In the genomic region with DNA sequence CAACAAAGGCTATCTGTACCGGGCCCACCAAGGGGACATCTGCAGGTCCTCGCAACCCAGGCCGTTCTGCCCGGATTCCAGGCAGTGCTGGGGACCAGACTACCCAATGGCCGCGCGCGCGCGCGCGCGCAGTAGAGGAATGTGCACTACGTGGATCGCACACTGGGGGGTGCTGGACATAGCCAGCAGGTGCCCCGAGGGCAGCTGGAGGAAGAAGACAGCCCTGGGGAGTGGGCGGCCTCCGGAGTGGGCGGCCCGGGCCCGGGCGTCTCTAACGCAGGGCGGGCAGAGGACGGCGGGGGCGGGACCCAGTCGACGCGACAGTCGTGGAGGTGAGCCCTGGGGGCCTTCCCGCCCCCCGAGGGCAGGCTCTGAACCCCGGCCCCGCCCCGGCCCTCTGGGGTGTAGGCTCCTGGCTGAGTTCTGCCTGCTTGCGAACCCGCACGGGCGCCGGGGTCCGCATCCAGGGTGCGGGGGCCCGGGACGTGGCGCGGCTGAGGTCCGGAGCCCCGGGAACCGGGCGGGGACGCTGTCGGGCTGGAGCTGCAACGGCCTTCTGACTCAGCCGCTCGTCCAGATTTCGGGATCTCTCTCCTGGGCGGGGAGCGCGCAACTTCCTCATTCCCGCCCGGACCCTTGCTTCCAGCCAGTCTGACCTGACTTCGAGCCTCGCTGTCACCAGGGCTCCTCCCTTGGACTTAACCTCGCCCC, we compare ENCODE assay signal across 8 mouse cellular contexts. TPM values are rescaled to one million over a fixed set of nuclear protein-coding genes. Genes with fewer than 3 reads are reported as not detected.
DNase-seq lines count a peak whose midpoint lies in the region; ATAC-seq lines count a peak whose summit lies in the region.

A gene (plus strand): TSS at position 188 of the 711 bp plus-strand sequence.

- ATAC-seq in forebrain, embryonic 11.5 days (replicated peaks; ENCODE audit: low FRiP score) = peak; percentile 70
- peak; percentile 95 for ATAC-seq in heart, embryonic 15.5 days (replicated peaks; ENCODE audit: insufficient number of reproducible peaks, insufficient read depth, low FRiP score, low read depth)
- peak; percentile 94 for ATAC-seq in liver, embryonic 15.5 days (ENCODE audit: insufficient read depth)
- ATAC-seq in neural tube, embryonic 11.5 days (ENCODE audit: insufficient read depth, low FRiP score, low TSS enrichment) = peak; percentile 53
- peak; percentile 98 for ATAC-seq in stomach, embryonic 16.5 days (ENCODE audit: insufficient read depth, low FRiP score)

- H3K27ac ChIP-seq in forebrain, embryonic 11.5 days (ENCODE audit: low read depth, low read length) = no peak within 1 kb of the TSS
- H3K27ac ChIP-seq in heart, embryonic 15.5 days = peak within 1 kb of the TSS; percentile 83
- peak within 1 kb of the TSS; percentile 51 for H3K27ac ChIP-seq in liver, embryonic 15.5 days (replicated peaks)
- no peak within 1 kb of the TSS for H3K27ac ChIP-seq in neural tube, embryonic 11.5 days (ENCODE audit: low read depth, low read length)
- peak within 1 kb of the TSS; percentile 71 for H3K27ac ChIP-seq in stomach, embryonic 16.5 days (ENCODE audit: low read length)

- H3K4me3 ChIP-seq in forebrain, embryonic 11.5 days (ENCODE audit: low read depth, low read length) = peak within 1 kb of the TSS; percentile 49
- peak within 1 kb of the TSS; percentile 83 for H3K4me3 ChIP-seq in heart, embryonic 15.5 days
- peak within 1 kb of the TSS; percentile 59 for H3K4me3 ChIP-seq in liver, embryonic 15.5 days (replicated peaks)
- H3K4me3 ChIP-seq in neural tube, embryonic 11.5 days (ENCODE audit: low read depth, low read length) = peak within 1 kb of the TSS; percentile 49
- peak within 1 kb of the TSS; percentile 54 for H3K4me3 ChIP-seq in stomach, embryonic 16.5 days (replicated peaks; ENCODE audit: low read length)

- peaks cover 4% of the 10 kb centered on the region; the same call in 1 of the 2 replicates for H3K27me3 ChIP-seq in forebrain, embryonic 11.5 days (ENCODE audit: control insufficient read depth, insufficient read depth, low read length)
- H3K27me3 ChIP-seq in heart, embryonic 15.5 days = no peaks in the 10 kb centered on the region
- H3K27me3 ChIP-seq in liver, embryonic 15.5 days = peaks cover 53% of the 10 kb centered on the region
- H3K27me3 ChIP-seq in neural tube, embryonic 11.5 days (ENCODE audit: control insufficient read depth, insufficient read depth, low read length) = peaks cover 11% of the 10 kb centered on the region
- no peaks in the 10 kb centered on the region for H3K27me3 ChIP-seq in stomach, embryonic 16.5 days (ENCODE audit: control insufficient read depth, insufficient read depth, low read length)

- H3K36me3 ChIP-seq in forebrain, embryonic 11.5 days (ENCODE audit: control insufficient read depth, insufficient read depth, low read length) = no peaks in the 10 kb centered on the region
- no peaks in the 10 kb centered on the region for H3K36me3 ChIP-seq in heart, embryonic 15.5 days
- H3K36me3 ChIP-seq in liver, embryonic 15.5 days (replicated peaks) = no peaks in the 10 kb centered on the region
- H3K36me3 ChIP-seq in neural tube, embryonic 11.5 days (ENCODE audit: control insufficient read depth, insufficient read depth, low read length) = no peaks in the 10 kb centered on the region
- no peaks in the 10 kb centered on the region for H3K36me3 ChIP-seq in stomach, embryonic 16.5 days (ENCODE audit: control insufficient read depth, insufficient read depth, low read length)

- H3K4me1 ChIP-seq in forebrain, embryonic 11.5 days (replicated peaks; ENCODE audit: control insufficient read depth, insufficient read depth, low read length) = 0 out of 2 replicates have a peak, but pooled peaks cover 2% of the 10 kb centered on the region
- peaks cover 25% of the 10 kb centered on the region for H3K4me1 ChIP-seq in heart, embryonic 15.5 days (replicated peaks)
- peaks cover 16% of the 10 kb centered on the region for H3K4me1 ChIP-seq in liver, embryonic 15.5 days (replicated peaks)
- no peaks in the 10 kb centered on the region; the same call in 1 of the 2 replicates for H3K4me1 ChIP-seq in neural tube, embryonic 11.5 days (ENCODE audit: control insufficient read depth, insufficient read depth, low read length)
- H3K4me1 ChIP-seq in stomach, embryonic 16.5 days (ENCODE audit: control insufficient read depth, insufficient read depth, low read length) = peaks cover 7% of the 10 kb centered on the region

- peak within 1 kb of the TSS; percentile 91 for H3K4me2 ChIP-seq in forebrain, embryonic 11.5 days (ENCODE audit: low read depth, low read length, severe bottlenecking)
- H3K4me2 ChIP-seq in heart, embryonic 15.5 days = peak within 1 kb of the TSS; percentile 83
- peak within 1 kb of the TSS; percentile 71 for H3K4me2 ChIP-seq in liver, embryonic 15.5 days
- H3K4me2 ChIP-seq in neural tube, embryonic 11.5 days (ENCODE audit: low read depth) = peak within 1 kb of the TSS; percentile 75
- peak within 1 kb of the TSS; percentile 82 for H3K4me2 ChIP-seq in stomach, embryonic 16.5 days (ENCODE audit: low read depth, low read length)

- DNase-seq in CD4-positive helper T cell, adult 2 months (ENCODE audit: low read depth, low spot score) = peak; percentile 93
- peak; percentile 93 to 94 for DNase-seq in adrenal gland, postnatal 36 days
- peak; percentile 88 for DNase-seq in forebrain, embryonic 11.5 days (ENCODE audit: low spot score)
- DNase-seq in kidney, postnatal 25 days = peak; percentile 91 to 96
- DNase-seq in neural tube, embryonic 11.5 days (ENCODE audit: low spot score) = peak; percentile 86

- 1% methylated on average over 51 of the region's 65 CpGs for WGBS in forebrain, embryonic 11.5 days
- under 1% methylated on average over 65 of the region's 65 CpGs for WGBS in heart, embryonic 15.5 days
- under 1% methylated on average over 62 of the region's 65 CpGs for WGBS in liver, embryonic 15.5 days (ENCODE audit: insufficient replicate concordance)
- WGBS in neural tube, embryonic 11.5 days = under 1% methylated on average over 47 of the region's 65 CpGs
- WGBS in stomach, embryonic 16.5 days = under 1% methylated on average over 63 of the region's 65 CpGs

- H3K9ac ChIP-seq in forebrain, embryonic 11.5 days (ENCODE audit: low read length) = peak within 1 kb of the TSS; percentile 63
- H3K9ac ChIP-seq in heart, embryonic 15.5 days = peak within 1 kb of the TSS; percentile 77
- no peak within 1 kb of the TSS for H3K9ac ChIP-seq in liver, embryonic 15.5 days
- H3K9ac ChIP-seq in neural tube, embryonic 11.5 days (ENCODE audit: low read length) = peak within 1 kb of the TSS; percentile 57
- peak within 1 kb of the TSS; percentile 78 for H3K9ac ChIP-seq in stomach, embryonic 16.5 days (ENCODE audit: low read length)

- H3K9me3 ChIP-seq in forebrain, embryonic 11.5 days (ENCODE audit: control insufficient read depth, low read length) = no peaks in the 10 kb centered on the region
- H3K9me3 ChIP-seq in heart, embryonic 15.5 days (replicated peaks) = no peaks in the 10 kb centered on the region
- no peaks in the 10 kb centered on the region for H3K9me3 ChIP-seq in liver, embryonic 15.5 days (replicated peaks)
- no peaks in the 10 kb centered on the region for H3K9me3 ChIP-seq in neural tube, embryonic 11.5 days (ENCODE audit: control insufficient read depth, low read length)
- no peaks in the 10 kb centered on the region for H3K9me3 ChIP-seq in stomach, embryonic 16.5 days (replicated peaks; ENCODE audit: control insufficient read depth, low read length)

RNA-seq across cellular contexts. Expression of the gene that starts here (rescaled TPM):
- total RNA-seq in adrenal gland, postnatal 36 days (2021) = 1 to 10 TPM; 8.1 to 8.6 TPM
- 3.2 and 3.8 TPM in 2 replicates for polyA plus RNA-seq in forebrain, embryonic 11.5 days (2014; fragmentation: Nextera tagmentation; extraction: Ambion mirVana)
- polyA plus RNA-seq in heart, embryonic 15.5 days (2015; fragmentation: Nextera tagmentation; extraction: Ambion mirVana) = 10.4 and 11.7 TPM in 2 replicates
- polyA plus RNA-seq in liver, embryonic 15.5 days (2015; fragmentation: Nextera tagmentation; extraction: Ambion mirVana) = 1.8 TPM in 2 replicates
- polyA plus RNA-seq in neural tube, embryonic 11.5 days (2014; fragmentation: Nextera tagmentation; extraction: Ambion mirVana) = 2.9 and 4.0 TPM in 2 replicates
- 17.8 and 21.5 TPM in 2 replicates for polyA plus RNA-seq in stomach, embryonic 16.5 days (2015; fragmentation: Nextera tagmentation; extraction: Ambion mirVana)

Comparison
In these comparisons a context has a peak if more than half of its experiments do, and no peak if none do; other contexts are left out.
1. H3K27ac ChIP-seq: peak in heart, embryonic 15.5 days (single experiment), liver, embryonic 15.5 days (single experiment) and stomach, embryonic 16.5 days (single experiment); none in forebrain, embryonic 11.5 days (single experiment) and neural tube, embryonic 11.5 days (single experiment).
2. Peak in every context shown above with its lines, with median percentiles within 50 percentile points of each other: DNase-seq, ATAC-seq, H3K4me2 ChIP-seq and H3K4me3 ChIP-seq.